Mouse (Mus musculus) left cerebral cortex, postnatal 10 days (tissue): ENCODE data around the gene Olfr353. TPM values are rescaled to one million over a fixed set of nuclear protein-coding genes. Genes with fewer than 3 reads are reported as not detected.

Source experiments
- DNase-seq, 2 experiments: peaks; one replicate each; pipeline ENCODE4 v3.0.0; 2021 to 2022; ENCODE audit warnings: low spot score in 2 of 2, mixed read lengths in 1 of 2; ENCODE audit errors: extremely low spot score in 1 of 2
- intact Hi-C: fragments of 180-260 bp; cut with DNase I; formaldehyde crosslinking; loops from one replicate; pipeline ENCODE4 v1.15.1; 2025
- total RNA-seq, 2 experiments: library from RNA; stranded (reverse); gene quantifications; 2 replicates each; pipeline ENCODE4 v1.2.3; 2021

Gene Olfr353
- total RNA-seq = not detected

- no peak for DNase-seq
- intact Hi-C loops = no loop called here
Measured at GRCm38 (mm10) chr2:36892836-36893235, at the start of gene Olfr353. TSS of gene Olfr353 (minus strand) at chr2:36892936.

GRCm38 (mm10) chr2:36936821-36937220 lies 44.1 kb upstream of the Olfr353 start, which contains the start of gene Olfr356:
TSS of gene Olfr356 (plus strand) at chr2:36937121.
- DNase-seq = no peak
- intact Hi-C loops = no loop called here

DNA sequence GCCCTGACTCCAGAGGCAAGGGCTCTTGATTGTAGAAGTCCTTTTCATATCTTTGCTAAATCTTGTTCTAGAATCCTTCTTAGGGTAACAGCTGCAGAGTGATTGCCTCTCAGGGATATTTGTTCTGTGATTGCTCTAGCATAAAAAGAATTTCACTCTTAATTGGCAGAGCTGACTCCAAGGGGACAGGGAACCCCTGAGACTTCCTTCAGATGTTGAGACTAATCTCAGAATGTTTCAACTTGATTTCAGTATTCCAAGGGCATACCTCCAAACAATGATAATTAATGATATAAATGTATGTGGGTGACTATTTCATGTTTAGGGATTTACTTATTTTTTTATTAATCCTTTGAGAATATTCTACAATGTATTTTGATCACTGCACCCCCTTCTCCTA lies 36.1 kb upstream of the Olfr353 start, which contains the start of gene Olfr355:
Gene Olfr355, minus strand, starts transcription at position 101 of the 400 bp plus-strand sequence.
- intact Hi-C loops = no loop called here
- no peak for DNase-seq

DNA sequence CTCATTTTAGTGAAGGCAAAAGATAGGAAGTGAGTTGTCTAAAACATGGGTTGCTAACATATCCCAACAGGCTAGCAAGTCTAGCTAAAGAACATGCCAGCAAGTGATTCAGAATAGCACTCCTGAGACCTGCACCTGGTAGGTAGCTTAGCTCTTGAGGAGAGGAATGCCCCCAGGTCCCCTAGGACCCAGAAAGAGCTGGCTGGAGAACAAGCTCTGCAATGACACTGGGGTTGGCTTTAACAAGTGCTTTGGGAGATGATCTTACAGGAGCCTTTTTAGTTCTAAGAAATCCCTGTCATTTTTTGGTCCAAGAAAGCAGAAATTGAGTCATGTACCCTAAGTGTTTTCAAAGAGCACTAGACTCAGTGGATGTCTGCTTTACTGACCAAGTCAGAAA lies 12.6 kb upstream of the Olfr353 start, which contains the start of gene Olfr354:
Gene Olfr354, plus strand, starts transcription at position 301 of the 400 bp plus-strand sequence.
- intact Hi-C loops = no loop called here
- no peak for DNase-seq

GRCm38 (mm10) chr2:36897114-36897513 lies 4.4 kb upstream of the Olfr353 start:
- DNase-seq = no peak
- intact Hi-C loops = no loop called here

DNA sequence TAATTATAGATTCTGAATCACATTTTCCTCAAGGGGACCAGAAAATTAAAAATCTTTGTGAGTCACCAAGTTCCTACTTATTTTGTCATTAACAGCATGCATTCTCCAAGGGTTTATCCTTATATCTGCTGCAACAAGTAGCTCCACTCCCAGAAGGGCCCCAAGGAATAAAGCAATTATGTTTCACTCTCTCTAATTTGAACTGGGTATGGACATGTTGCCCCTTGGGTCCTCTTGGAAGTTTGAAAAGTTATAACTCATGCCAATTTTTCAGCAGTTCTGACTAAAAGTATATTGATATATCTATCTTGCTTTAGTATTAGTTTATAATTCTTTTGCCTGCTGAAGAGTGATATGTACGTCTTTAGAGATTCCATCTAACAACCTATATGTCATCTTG lies 24.6 kb downstream of the Olfr353 start, which contains the start of gene Olfr352:
Gene Olfr352, plus strand, starts transcription at position 301 of the 400 bp plus-strand sequence.
- DNase-seq = no peak
- intact Hi-C loops = no loop called here

- no peak for DNase-seq
- intact Hi-C loops = no loop called here
Measured at GRCm38 (mm10) chr2:36862560-36862959, 30.2 kb downstream of the Olfr353 start, which contains the start of gene Olfr351. TSS of gene Olfr351 (minus strand) at chr2:36862660.

GRCm38 (mm10) chr2:36846010-36846409 lies 46.7 kb downstream of the Olfr353 start, which contains the start of gene Olfr350:
TSS of gene Olfr350 (plus strand) at chr2:36846310.
- intact Hi-C loops = no loop called here
- no peak for DNase-seq

Other genes with a start within 250 kb of the Olfr353 start
- gene Olfr346, start 207.1 kb downstream of the Olfr353 start, total RNA-seq = not detected
- gene Olfr347, start 161.0 kb downstream of the Olfr353 start, total RNA-seq = not detected
- gene Olfr348, start 108.7 kb downstream of the Olfr353 start, total RNA-seq = not detected
- not detected for gene Olfr50, start 102.4 kb downstream of the Olfr353 start, total RNA-seq
- not detected for gene Olfr3, start 75.9 kb downstream of the Olfr353 start, total RNA-seq
- not detected for gene Olfr350, start 46.6 kb downstream of the Olfr353 start, total RNA-seq
- gene Olfr351, start 30.3 kb downstream of the Olfr353 start, total RNA-seq = not detected
- not detected for gene Olfr352, start 24.5 kb downstream of the Olfr353 start, total RNA-seq
- gene Olfr354, start 12.7 kb upstream of the Olfr353 start, total RNA-seq = under 1 TPM in 1 of 2 experiments, not detected in 1; 0.04 TPM
- not detected for gene Olfr355, start 36.0 kb upstream of the Olfr353 start, total RNA-seq
- not detected for gene Olfr356, start 44.2 kb upstream of the Olfr353 start, total RNA-seq
- not detected for gene Olfr357, start 100.9 kb upstream of the Olfr353 start, total RNA-seq
- not detected for gene Olfr358, start 116.4 kb upstream of the Olfr353 start, total RNA-seq
- gene Olfr360, start 172.8 kb upstream of the Olfr353 start, total RNA-seq = not detected
- gene Olfr361, start 196.4 kb upstream of the Olfr353 start, total RNA-seq = not detected
- not detected for gene Olfr362, start 225.0 kb upstream of the Olfr353 start, total RNA-seq
- not detected for gene Olfr364-ps1, start 246.4 kb upstream of the Olfr353 start, total RNA-seq